Mouse (Mus musculus) intestine, embryonic 15.5 days (tissue): Measurements from ENCODE around the gene Ergic1. TPM values are rescaled to one million over a fixed set of nuclear protein-coding genes. Genes with fewer than 3 reads are reported as not detected.

Experiments used
- ATAC-seq: fragments of 200-750 bp; cut with Nextera tagmentation; 2 replicates; pipeline ENCODE4 v1.8.0; 2017; ENCODE audit warnings: moderate TSS enrichment, moderate library complexity
- H3K27ac ChIP-seq: fragments of 300-500 bp; sonication (generic); 2 replicates; pipeline ENCODE4 v1.5.1; 2015; ENCODE audit warnings: mild to moderate bottlenecking, inconsistent platforms
- H3K27me3 ChIP-seq: fragments of 300-500 bp; sonication (generic); replicated peaks from 2 replicates; pipeline ENCODE4 v1.6.1; 2015; ENCODE audit warnings: inconsistent platforms
- H3K36me3 ChIP-seq: fragments of 300-500 bp; sonication (generic); 2 replicates; pipeline ENCODE4 v1.6.1; 2015; ENCODE audit warnings: inconsistent platforms
- H3K4me1 ChIP-seq: fragments of 300-500 bp; sonication (generic); replicated peaks from 2 replicates; pipeline ENCODE4 v1.6.1; 2015; ENCODE audit warnings: inconsistent platforms
- H3K4me2 ChIP-seq: fragments of 300-500 bp; sonication (generic); replicated peaks from 2 replicates; pipeline ENCODE4 v1.6.1; 2015; ENCODE audit warnings: mild to moderate bottlenecking, inconsistent platforms
- H3K4me3 ChIP-seq: fragments of 300-500 bp; sonication (generic); replicated peaks from 2 replicates; pipeline ENCODE4 v1.5.1; 2015; ENCODE audit warnings: inconsistent platforms
- H3K9ac ChIP-seq: fragments of 300-500 bp; sonication (generic); 2 replicates; pipeline ENCODE4 v1.6.1; 2015; ENCODE audit warnings: inconsistent platforms
- H3K9me3 ChIP-seq: fragments of 300-500 bp; sonication (generic); 2 replicates; pipeline ENCODE4 v1.6.1; 2016; ENCODE audit warnings: inconsistent platforms
- WGBS: fragments of 180-500 bp; shearing (Covaris S2); methylation state at CpG from one replicate; pipeline ENCODE4 v1.1.7; 2015; 5-methylcytosine and 5-hydroxymethylcytosine counted together
- polyA plus RNA-seq: library from polyadenylated mRNA; unstranded; fragments of >200 nt; fragmentation: Nextera tagmentation; extraction: Ambion mirVana; gene quantifications from 2 replicates; pipeline ENCODE4 v1.2.1, GENCODE M21; 2015

The Ergic1 gene
- polyA plus RNA-seq, 1 experiment from 2014 or later = 97.0 TPM

DNA sequence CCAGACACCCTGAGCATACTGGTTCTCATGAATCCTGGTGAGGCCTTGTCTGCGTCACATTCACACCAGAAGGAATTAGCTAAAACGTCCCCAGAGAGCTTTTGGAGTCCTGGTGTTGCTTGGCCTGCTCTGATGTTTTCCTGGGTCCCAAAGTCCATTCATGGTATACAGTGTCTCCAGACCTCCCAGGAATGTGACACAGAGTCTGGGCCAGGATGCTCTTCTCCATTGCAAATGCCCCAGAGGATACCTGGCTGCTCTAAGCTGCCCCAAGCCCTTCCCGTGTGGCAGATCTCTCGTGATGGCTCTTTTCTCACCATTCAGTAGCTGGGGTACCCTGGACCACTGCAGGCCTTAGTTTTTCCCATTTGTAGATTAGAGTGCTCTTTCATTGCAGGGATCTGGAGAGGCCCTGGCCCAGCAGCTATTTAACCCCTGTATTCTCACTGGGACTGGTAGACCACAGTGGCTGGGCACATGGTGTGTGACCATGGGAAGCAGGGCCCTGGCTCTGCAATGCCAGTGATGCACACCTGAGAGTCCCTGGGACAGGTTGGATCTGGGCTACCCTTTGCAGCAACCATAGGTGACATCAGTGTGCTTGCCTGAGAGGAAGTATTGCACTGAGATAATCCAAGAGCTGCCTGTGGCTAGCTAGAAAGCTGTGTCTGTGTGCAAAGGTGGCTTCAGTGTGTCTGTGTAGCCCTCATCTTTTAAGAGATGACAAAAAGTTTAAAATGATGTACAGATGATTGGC is 8.5 kb downstream of the Ergic1 start:
- Histone ChIP-seq H3K4me1 (peaks cover 16% of the 10 kb centered on the region), H3K9me3 (no peaks in the 10 kb centered on the region), H3K4me2 (no peak overlapping the region), H3K27ac (no peak overlapping the region), H3K4me3 (no peak overlapping the region), H3K36me3 (peaks cover 8% of the 10 kb centered on the region), H3K27me3 (no peaks in the 10 kb centered on the region), H3K9ac (no peak overlapping the region)
- no peak for ATAC-seq
- 82% methylated on average over 4 of the region's 4 CpGs for WGBS

DNA sequence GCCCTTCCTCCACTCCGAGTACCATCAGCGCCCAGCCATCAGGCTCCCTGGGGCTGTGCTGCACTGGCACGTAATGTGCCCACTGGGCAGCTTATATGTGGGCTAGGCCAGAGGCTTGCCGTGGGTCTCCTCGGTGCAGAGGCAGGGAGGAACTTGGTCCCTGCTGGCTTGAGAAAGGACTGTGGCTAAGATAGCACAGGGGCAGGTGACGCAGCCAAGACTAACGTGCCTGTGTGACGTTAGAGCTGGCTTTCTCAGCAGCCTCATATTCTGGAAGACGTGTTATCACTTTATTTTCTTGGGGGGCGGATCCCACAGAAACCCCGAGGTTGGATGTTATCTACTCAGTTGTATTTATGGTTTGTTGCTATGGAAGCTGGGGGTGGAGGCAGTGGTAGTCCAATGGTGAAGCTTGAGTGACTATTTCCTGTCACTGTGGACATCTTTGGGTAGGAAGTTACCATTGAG is 9.4 kb downstream of the Ergic1 start:
- Histone ChIP-seq H3K27ac (no peak overlapping the region), H3K4me1 (peaks cover 14% of the 10 kb centered on the region), H3K9ac (no peak overlapping the region), H3K36me3 (peaks cover 6% of the 10 kb centered on the region), H3K9me3 (no peaks in the 10 kb centered on the region), H3K4me2 (no peak overlapping the region), H3K27me3 (no peaks in the 10 kb centered on the region), H3K4me3 (no peak overlapping the region)
- WGBS = 67% methylated on average over 11 of the region's 11 CpGs
- no peak for ATAC-seq

DNA sequence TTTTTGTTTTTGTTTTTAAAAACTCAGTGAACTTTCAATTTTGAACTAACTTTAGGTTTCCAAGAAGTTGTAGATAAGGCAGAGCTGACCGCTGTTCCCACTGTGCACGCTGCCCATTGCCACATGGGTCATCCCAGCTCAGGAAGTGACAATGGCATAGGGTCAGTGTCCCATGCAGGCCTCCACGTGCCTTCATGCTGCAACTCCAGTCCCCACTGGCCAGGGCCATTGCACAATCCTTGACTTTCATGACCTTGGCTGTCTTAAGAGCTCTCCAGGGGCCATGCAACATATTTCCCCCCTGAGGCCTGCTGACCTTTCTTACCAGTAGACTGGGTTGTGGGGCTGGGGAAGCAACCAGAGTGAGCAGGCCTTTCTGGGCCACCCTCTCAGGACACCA is 10.1 kb downstream of the Ergic1 start:
- Histone ChIP-seq H3K27ac (no peak overlapping the region), H3K27me3 (no peaks in the 10 kb centered on the region), H3K9me3 (no peaks in the 10 kb centered on the region), H3K4me2 (no peak overlapping the region), H3K4me1 (peaks cover 18% of the 10 kb centered on the region), H3K4me3 (no peak overlapping the region), H3K9ac (no peak overlapping the region), H3K36me3 (peaks cover 6% of the 10 kb centered on the region)
- no peak for ATAC-seq
- WGBS = 85% methylated on average over 3 of the region's 3 CpGs

DNA sequence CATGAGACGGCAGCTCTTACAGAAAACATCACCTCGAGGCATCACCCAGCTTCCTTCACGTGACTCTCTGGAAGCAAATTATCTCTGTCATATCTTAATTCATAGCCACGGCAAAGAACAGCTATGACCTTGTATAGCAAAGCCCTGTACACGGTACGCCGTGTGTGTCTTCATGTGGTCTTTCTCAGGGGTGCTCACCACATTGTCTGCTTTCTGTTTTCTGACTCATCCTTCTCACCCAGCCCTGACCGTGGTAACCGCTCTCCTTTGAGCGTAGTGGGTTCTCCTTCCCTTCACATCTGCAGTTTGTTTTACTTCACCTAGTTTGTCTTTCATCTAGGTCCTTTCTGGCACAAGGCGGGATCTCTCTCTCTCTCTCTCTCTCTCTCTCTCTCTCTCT is 11.0 kb downstream of the Ergic1 start:
- WGBS = 87% methylated on average over 11 of the region's 11 CpGs
- ATAC-seq = no peak
- H3K4me2 ChIP-seq = no peak overlapping the region

DNA sequence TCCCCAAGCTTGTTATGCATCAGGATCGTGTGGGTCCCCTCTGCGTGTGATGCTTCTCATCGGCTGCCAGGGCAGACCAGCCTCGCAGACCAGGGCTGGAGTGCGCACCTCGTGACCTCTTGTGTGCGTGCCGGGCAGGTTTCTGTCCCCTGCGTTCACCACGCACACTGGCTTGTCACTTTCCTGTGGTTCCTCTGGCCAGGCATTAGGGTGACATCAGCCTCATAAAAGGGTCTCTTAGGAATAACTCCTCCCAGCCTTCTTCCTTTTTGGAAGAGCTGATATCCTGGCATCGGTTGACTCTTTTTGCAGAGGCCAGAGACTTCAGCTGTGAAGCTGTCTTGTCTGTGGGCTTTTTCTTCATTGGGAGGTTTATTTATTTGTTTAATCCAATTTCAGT is 12.8 kb downstream of the Ergic1 start:
- H3K4me1 ChIP-seq = peaks cover 25% of the 10 kb centered on the region
- WGBS = 79% methylated on average over 11 of the region's 11 CpGs
- H3K4me3 ChIP-seq = no peak overlapping the region
- no peak overlapping the region for H3K4me2 ChIP-seq
- ATAC-seq = no peak
- no peaks in the 10 kb centered on the region for H3K27me3 ChIP-seq
- no peaks in the 10 kb centered on the region for H3K9me3 ChIP-seq
- no peak overlapping the region for H3K27ac ChIP-seq
- H3K36me3 ChIP-seq = no peaks in the 10 kb centered on the region
- H3K9ac ChIP-seq = no peak overlapping the region

More for the DNA sequence above, 11.0 kb downstream of the Ergic1 start:
- Histone ChIP-seq H3K9me3 (no peaks in the 10 kb centered on the region), H3K36me3 (peaks cover 6% of the 10 kb centered on the region), H3K27me3 (no peaks in the 10 kb centered on the region), H3K27ac (no peak overlapping the region), H3K9ac (no peak overlapping the region), H3K4me1 (peaks cover 26% of the 10 kb centered on the region), H3K4me3 (no peak overlapping the region)

DNA sequence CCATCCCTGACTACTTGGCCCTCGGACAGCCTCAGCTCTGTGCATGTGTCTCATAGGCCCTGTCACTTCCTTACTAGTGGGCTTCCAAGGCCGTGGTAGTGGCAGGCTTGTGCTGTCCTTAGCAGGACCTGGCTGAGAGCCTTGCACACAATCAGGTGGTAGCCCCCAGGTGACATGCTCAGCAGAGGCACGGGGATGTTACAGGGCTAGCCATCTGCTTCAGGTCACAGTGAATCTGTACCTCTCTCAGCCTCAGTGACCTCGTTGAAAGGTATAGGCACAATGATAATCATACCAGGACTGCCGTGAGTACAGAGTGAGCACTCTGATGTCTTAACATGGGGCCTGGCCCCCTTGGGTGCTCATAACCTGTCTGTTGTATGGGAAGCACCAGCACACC is 13.4 kb downstream of the Ergic1 start:
- Histone ChIP-seq H3K9me3 (no peaks in the 10 kb centered on the region), H3K4me1 (peaks cover 25% of the 10 kb centered on the region), H3K4me3 (no peak overlapping the region), H3K9ac (no peak overlapping the region), H3K4me2 (no peak overlapping the region), H3K36me3 (no peaks in the 10 kb centered on the region), H3K27me3 (no peaks in the 10 kb centered on the region), H3K27ac (no peak overlapping the region)
- 86% methylated on average over 5 of the region's 5 CpGs for WGBS
- no peak for ATAC-seq

DNA sequence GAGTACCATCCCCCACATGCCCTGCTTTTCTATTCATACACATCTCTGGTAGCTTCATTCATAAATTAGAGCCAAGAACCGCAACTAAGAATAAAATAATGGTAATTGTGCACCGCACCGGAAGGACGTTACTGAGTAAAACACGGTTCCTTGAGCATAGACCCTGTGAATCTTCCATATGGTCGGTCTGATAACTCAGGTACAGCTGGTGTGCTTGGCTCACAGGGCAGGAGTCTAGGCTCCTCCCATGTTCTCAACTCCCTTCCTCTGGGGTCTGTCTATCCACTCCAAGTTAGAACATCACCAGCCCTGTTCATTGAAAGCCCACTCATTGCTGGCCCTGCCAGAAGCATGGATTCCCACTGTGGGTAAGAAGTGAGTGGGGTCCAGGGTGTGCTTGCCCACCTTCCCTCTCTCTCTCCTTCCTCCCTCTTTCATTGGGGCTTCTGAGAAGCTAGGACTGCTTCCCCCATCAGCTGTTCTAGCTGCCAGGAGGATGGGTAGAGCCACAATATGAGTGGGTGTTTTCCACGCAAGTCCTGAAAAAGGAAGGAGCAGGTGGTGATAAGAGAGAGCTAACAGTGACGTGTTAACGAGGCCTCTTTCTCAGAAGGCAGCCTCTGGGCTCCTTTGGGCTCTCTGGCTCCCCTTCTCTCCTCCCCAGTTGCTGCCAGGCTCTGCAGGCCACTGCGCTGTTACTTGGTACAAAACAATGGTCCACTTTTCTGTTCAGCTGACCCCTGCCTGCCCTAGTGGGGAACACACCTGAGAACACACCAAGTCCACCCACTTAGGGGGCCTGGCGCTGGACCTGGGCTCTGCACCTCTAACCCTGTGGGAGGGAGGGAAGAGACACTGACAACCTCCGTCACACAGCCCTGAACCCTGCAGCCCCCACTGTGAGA is 14.7 kb downstream of the Ergic1 start:
- Histone ChIP-seq H3K4me3 (no peak overlapping the region), H3K9me3 (no peaks in the 10 kb centered on the region), H3K36me3 (no peaks in the 10 kb centered on the region), H3K4me2 (no peak overlapping the region), H3K4me1 (peaks cover 17% of the 10 kb centered on the region), H3K9ac (no peak overlapping the region), H3K27ac (no peak overlapping the region), H3K27me3 (no peaks in the 10 kb centered on the region)
- ATAC-seq = no peak
- 88% methylated on average over 12 of the region's 12 CpGs for WGBS

DNA sequence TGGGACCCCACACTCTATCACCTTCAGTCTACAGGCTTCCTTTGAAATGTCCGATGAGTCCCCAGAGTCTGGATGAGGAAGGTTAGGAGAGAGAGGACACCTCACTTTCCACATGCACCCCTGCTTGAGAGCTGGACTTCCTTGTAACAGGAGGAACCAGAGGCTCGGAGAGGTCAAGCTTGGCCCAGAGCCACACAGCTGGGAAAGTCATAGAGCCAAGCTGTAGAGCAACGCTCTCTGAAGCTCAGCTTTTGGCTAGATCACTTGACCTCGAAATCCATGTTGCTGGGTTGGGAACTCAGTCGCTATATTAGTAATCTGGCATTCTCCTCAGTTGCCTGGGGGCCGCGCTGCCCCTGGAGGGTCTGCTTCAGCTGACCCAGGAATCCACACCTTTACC is 15.5 kb downstream of the Ergic1 start:
- Histone ChIP-seq H3K27ac (no peak overlapping the region), H3K4me2 (no peak overlapping the region), H3K9ac (no peak overlapping the region), H3K9me3 (no peaks in the 10 kb centered on the region), H3K4me1 (peaks cover 13% of the 10 kb centered on the region; the same call in 1 of the 2 replicates), H3K36me3 (no peaks in the 10 kb centered on the region), H3K27me3 (no peaks in the 10 kb centered on the region), H3K4me3 (no peak overlapping the region)
- no peak for ATAC-seq
- 76% methylated on average over 7 of the region's 7 CpGs for WGBS

DNA sequence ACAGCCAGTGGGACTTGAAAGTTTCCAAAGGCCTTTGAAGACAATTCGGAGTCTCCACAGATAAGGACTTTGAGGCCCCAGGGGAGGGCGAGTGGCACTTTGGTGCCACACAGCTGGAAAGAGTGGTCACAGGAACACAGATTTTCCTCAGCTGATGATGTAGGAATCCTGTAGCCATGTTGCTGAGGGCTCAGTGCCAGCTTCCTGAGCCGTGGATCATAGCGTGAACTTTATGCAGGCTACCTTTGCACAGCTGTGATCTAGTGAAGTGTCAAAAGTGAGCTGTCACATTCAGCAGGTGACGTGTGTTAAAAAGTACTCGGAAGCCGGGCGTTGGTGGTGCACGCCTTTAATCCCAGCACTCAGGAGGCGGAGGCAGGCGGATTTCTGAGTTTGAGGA is 16.0 kb downstream of the Ergic1 start:
- ATAC-seq = no peak
- H3K36me3 ChIP-seq = no peaks in the 10 kb centered on the region
- no peak overlapping the region for H3K4me3 ChIP-seq
- H3K9me3 ChIP-seq = no peaks in the 10 kb centered on the region
- H3K4me1 ChIP-seq = peaks cover 17% of the 10 kb centered on the region; the same call in 1 of the 2 replicates
- 75% methylated on average over 11 of the region's 11 CpGs for WGBS
- H3K27ac ChIP-seq = no peak overlapping the region
- H3K9ac ChIP-seq = no peak overlapping the region
- no peaks in the 10 kb centered on the region for H3K27me3 ChIP-seq
- no peak overlapping the region for H3K4me2 ChIP-seq

DNA sequence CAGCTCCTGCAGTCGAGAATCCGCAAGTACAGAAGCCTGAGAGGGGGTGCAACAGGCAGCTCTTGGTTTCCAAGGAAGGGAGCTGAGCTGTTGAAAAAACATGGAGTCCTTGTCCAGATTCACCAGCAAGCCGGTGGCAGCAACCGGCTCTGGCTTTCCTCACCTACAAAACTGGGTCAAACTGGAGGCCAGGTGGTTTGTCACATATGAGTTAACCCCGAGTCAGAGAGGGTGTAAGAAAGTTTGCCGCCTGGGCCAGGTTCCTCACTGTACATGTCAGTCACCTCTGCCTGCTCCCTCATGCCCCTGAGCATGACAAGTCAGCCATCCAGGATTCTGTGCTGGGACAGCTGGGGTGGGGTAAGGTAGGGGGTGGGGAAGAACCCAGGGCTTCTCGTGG is 16.9 kb downstream of the Ergic1 start:
- Histone ChIP-seq H3K4me1 (peaks cover 25% of the 10 kb centered on the region), H3K9ac (no peak overlapping the region), H3K27me3 (no peaks in the 10 kb centered on the region), H3K27ac (no peak overlapping the region), H3K4me2 (no peak overlapping the region), H3K4me3 (no peak overlapping the region), H3K36me3 (no peaks in the 10 kb centered on the region), H3K9me3 (no peaks in the 10 kb centered on the region)
- ATAC-seq = no peak
- WGBS = 77% methylated on average over 7 of the region's 7 CpGs

DNA sequence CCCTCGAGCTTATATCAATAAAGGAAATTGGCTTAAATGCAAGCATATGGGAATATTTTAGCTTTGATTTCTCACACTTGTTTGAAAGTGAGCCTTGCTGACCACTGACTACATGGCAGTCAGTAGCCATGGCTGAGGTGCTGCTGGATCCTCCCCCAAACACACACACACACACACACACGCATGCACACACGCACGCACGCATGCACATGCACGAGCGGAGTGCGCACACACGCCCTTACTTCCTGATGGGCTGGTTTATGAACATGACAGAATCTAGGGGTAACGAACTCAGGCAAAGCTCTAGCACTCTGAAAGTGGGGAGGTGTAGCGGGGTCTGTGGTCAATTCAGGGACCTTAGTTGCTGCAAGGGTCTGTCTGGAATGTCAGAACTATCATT is 17.5 kb downstream of the Ergic1 start:
- Histone ChIP-seq H3K27me3 (no peaks in the 10 kb centered on the region), H3K9ac (no peak overlapping the region), H3K9me3 (no peaks in the 10 kb centered on the region), H3K4me3 (no peak overlapping the region), H3K4me1 (peaks cover 31% of the 10 kb centered on the region), H3K27ac (no peak overlapping the region), H3K36me3 (no peaks in the 10 kb centered on the region), H3K4me2 (no peak overlapping the region)
- WGBS = 92% methylated on average over 11 of the region's 11 CpGs
- ATAC-seq = no peak

DNA sequence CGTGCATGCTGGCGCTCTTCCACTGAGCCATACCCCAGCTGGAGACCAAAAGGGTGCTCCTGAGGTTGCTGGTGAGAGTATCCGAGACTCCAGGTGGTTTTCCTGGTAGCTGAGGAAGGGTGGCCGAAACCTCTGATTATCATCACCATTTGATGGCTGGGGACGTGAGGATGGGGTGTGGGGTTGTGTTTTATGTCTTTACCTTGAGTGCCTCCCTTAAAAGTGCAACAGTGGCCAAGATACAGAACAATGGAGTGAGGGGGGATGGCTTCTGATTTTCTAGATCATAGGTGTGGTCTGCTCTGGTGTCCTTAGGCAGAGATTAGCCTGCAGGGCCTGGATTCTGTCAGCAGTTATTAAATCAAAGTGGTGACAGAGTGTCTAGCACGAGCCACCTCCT is 18.1 kb downstream of the Ergic1 start:
- Histone ChIP-seq H3K4me1 (peaks cover 37% of the 10 kb centered on the region), H3K9me3 (no peaks in the 10 kb centered on the region)
- WGBS = 80% methylated on average over 6 of the region's 6 CpGs

More for the DNA sequence above, 18.1 kb downstream of the Ergic1 start:
- Histone ChIP-seq H3K36me3 (no peaks in the 10 kb centered on the region), H3K4me2 (no peak overlapping the region), H3K4me3 (no peak overlapping the region), H3K27ac (no peak overlapping the region), H3K27me3 (no peaks in the 10 kb centered on the region), H3K9ac (no peak overlapping the region)
- ATAC-seq = no peak
